Mouse (Mus musculus) frontal cortex, postnatal 14 days (tissue): ENCODE results near the gene Msh5.
A peak's percentile ranks its signal among the peaks of the same experiment; 100 is the strongest.

Experiments
- DNase-seq, 2 experiments: peaks; one replicate each; pipeline ENCODE4 v3.0.0; 2022; ENCODE audit warnings: low spot score in 2 of 2

Msh5 gene

DNA sequence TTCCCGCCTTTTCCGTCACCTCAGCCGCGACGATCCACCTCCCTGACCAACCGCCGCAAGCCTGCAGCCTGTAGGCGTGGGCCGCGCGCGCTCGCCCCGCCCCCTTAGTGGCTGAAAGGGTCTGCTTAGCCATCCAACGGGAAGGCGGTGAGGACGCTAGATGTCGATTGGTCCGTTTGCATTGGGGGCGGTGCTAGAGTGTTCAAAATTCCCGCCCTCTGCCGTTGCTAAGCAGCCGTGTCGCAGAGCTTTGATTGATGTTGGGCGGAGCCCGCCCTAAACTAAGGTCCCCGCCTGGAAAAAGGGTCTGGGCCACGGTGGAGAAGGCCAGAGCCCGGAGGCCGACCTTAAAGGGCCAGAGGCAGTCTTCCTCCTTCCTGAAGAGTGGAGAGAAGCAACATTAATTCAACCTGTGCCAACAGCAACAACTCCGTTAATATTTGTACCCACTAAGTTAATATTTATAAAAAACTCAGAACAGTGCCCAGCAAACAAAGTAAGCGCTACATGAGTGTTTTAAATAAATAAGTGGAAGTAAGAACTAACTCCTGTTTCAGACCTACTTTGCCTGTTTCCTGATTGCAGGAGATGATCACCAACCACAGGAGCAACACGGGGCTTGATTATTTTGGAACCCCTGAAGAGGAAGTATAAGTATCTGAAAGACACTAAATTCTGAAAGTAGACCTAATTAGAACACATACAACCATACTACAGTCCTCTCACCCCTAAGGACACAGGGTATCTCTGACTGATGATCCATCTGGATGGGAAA is at the start of gene Msh5:
Gene Msh5 (minus strand): TSS at position 65 of the 775 bp plus-strand sequence.
- peak; percentile 92 to 95 for DNase-seq

- no peak for DNase-seq
These were observed 48.2 kb upstream of the Msh5 start for GRCm38 (mm10) chr17:35094475-35095365.

DNA sequence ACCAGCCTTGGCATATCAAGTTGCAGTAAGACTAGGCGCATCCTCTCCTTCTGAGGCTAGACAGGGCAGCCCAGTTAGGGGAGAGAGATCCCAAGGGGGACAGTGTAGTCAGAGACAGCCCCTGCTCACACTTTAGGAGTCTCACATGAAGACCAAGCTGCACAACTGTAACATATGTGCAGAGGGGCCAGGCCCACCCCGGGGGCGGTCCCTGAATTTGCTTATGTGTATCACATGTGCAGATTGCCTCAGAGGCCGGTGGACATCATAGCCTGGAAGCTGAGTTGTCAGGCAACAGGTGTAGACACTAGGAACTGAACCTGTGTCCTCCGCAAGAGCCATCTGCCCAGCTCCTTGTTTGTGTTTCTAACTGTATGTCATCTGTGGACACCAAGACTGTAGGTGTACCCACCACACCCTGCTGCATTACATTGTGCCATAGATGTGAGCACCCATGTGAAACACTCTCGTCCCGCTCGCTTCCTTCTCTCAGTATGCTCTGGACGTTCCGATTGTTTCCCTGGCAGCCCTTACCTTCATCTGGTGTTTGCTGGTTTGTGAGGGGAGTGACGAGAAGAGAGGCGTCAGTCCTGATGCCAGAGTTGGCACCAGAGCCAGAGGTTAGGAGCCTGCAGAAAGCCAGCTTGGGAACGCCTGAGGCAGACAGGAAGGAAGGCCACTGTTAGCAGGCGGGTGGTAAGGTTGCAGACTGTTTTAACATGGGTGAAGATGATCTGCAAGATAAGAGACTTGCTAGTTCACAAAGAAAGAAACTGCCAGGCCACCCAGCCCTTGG is 46.1 kb upstream of the Msh5 start:
- DNase-seq, result no peak

- no peak for DNase-seq
These were observed 43.8 kb upstream of the Msh5 start for GRCm38 (mm10) chr17:35090166-35090932.

- peak; percentile 88 to 93 for DNase-seq
These were observed 42.5 kb upstream of the Msh5 start, which contains the start of gene Abhd16a for GRCm38 (mm10) chr17:35088825-35089644. Gene Abhd16a, plus strand, starts transcription at chr17:35089263.

- DNase-seq, result no peak
These were observed 41.6 kb upstream of the Msh5 start for GRCm38 (mm10) chr17:35088151-35088550.

- no peak for DNase-seq
These were observed 38.8 kb upstream of the Msh5 start, which contains the start of gene Ly6g6f for GRCm38 (mm10) chr17:35085208-35085865. Gene Ly6g6f, minus strand, starts transcription at chr17:35085610.

DNA sequence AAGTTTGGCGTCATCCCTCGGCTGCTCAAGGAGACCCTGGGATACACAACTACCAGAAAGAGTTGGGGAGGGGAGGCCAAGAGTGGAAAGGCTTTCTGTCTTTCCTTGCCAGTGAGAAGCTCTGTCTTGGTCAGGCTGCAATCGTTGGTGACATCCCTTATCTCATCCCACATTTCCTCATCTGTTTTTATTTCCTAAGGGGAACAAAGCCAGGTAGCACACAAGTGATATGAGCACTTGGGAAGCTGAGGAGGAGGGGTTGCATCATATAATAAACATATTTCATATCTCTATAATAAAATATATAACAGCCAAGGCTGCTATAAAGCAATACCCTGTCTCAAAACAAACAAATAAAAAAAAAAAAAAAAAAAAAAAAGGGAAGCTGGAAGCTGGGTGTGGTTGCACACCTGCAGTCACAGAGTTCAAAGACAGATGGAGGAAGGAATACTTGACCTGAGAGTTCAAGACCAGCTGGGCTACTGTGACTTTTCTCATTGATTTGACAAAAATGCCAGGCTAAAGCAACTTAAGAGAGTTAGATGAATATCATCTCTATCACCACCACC is 37.5 kb upstream of the Msh5 start:
- DNase-seq, result no peak

- no peak for DNase-seq
These were observed 36.5 kb upstream of the Msh5 start for GRCm38 (mm10) chr17:35082841-35083576.

- DNase-seq, result no peak
These were observed 34.2 kb upstream of the Msh5 start for GRCm38 (mm10) chr17:35080710-35081109.

GRCm38 (mm10) chr17:35080248-35080647 is 33.7 kb upstream of the Msh5 start:
- no peak for DNase-seq

DNA sequence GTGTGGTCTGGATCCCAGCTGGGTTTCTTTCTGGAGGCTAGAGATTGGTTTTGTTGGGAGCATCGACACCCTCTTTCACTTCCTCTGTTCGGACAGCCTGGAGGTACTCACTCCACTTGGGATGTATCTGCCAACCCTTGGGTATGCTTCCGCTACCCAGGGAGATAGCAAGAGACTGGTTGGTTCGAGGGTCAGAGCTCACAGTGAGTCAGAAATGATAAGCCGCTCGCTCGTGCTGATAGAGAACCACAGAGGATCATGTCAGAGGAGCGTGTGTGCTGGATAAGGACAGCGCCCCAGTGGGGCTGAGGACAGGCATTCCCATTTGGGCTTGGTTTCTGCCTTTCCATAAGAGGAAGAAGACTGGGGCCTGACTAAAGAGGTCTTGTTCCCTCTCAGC is 33.2 kb upstream of the Msh5 start:
- DNase-seq, result no peak

GRCm38 (mm10) chr17:35077786-35078233 is 31.3 kb upstream of the Msh5 start, which contains the start of gene Ly6g6d:
Gene Ly6g6d, minus strand, starts transcription at chr17:35078065.
- DNase-seq, result no peak

- DNase-seq, result no peak
These were observed 30.7 kb upstream of the Msh5 start for GRCm38 (mm10) chr17:35077285-35077684.

DNA sequence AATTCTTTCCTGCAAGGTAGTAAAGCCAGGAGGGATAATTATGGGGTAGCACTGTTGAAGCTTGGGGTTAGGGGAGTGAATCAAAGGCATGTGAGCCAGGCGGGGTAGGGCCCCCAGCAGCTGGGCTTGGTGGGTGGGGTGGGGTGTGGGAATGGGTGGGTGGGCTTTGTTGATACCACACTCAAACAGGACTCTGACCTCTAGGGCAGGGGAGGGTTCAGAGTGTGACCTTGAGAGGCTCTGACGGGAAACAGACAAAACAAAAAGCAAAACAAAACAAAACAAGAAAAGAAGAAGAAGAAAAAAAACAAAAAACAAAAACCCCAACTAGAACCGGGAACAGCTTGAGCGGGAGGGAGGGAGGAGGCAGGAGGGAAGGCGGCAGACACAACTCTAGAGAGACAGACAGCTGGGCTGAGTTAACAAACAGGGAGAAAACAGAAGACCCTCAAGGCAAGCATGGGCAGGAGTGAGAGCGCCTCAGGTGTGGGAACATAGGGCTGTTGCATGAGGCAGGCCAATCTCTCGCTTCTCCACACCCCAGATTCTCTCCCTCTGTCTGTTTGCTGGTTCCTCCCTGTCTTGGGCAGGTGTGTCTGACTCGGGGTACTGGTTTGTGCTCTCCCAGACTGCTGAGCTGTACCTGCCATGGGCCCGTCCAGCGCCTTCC is 30.1 kb upstream of the Msh5 start, which contains the start of gene Ly6g6e:
Gene Ly6g6e (plus strand): TSS at position 396 of the 670 bp plus-strand sequence.
- no peak for DNase-seq

DNA sequence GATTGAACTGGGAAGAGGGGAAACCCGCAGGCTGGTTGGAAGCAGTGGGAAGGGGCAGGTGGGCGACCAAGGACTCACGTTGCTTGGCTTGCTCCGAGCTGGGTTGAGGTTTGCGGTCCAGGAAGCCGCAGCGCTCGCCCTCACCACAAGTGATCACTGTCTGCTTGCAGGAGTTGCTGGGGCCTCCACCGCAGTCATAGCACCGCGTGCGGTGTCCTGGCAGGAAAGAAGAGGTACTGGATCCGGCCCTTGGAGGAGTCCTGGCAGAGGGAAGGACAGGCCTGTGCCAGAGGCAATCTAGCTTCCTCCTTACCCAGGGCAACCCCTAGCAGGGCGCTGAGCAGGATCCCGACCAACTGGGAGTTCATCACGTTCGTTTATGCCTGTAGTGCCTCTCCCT is 27.6 kb upstream of the Msh5 start:
- no peak for DNase-seq

DNA sequence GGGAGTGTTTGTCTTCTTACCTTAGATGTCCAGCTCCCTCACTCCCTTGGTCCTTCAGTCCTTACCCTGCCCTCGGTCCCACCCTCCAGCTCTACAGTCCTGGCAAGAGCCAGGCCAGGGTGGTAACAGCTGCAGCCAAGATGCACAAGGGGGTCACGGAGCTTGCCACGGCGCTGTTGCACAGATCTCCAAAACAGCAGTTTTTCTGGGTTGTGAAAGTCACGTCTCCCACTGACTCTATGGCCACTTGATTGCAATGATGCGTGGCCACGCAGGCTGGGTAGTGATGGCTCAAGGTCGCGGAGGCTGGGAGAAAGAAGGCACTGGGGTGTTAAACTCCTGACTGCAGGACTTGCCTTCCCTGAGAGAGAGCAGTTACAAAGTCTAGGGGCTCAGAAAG is 24.9 kb upstream of the Msh5 start:
- DNase-seq, result no peak
